Mouse (Mus musculus) spleen, adult 2 months (tissue): ENCODE results near the gene Ppm1n. TPM values are rescaled to one million over a fixed set of nuclear protein-coding genes. Genes with fewer than 3 reads are reported as not detected.
A peak's percentile ranks its signal among the peaks of the same experiment; 100 is the strongest.

ENCODE experiments used
- DNase-seq, 2 experiments: peaks; one replicate each; pipeline versions ENCODE4 v3.0.0 to v3.0.0-alpha.2; 2012 to 2021; ENCODE audit warnings: low spot score in 2 of 2, low read depth in 1 of 2
- H3K27ac ChIP-seq: fragments of 200-500 bp; 2 replicates; pipeline ENCODE4 v1.5.1; 2012; ENCODE audit warnings: low read length, inconsistent platforms; ENCODE audit not compliant: insufficient read depth
- H3K27me3 ChIP-seq: fragments of 200-500 bp; 2 replicates; pipeline ENCODE4 v1.6.1; 2012; ENCODE audit warnings: mild to moderate bottlenecking, moderate library complexity, low read length, inconsistent platforms; ENCODE audit not compliant: control insufficient read depth, insufficient read depth
- H3K36me3 ChIP-seq: fragments of 200-500 bp; 2 replicates; pipeline ENCODE4 v1.6.1; 2012; ENCODE audit warnings: mild to moderate bottlenecking, low read length, inconsistent platforms; ENCODE audit not compliant: control insufficient read depth, insufficient read depth
- H3K4me1 ChIP-seq: fragments of 200-500 bp; 2 replicates; pipeline ENCODE4 v1.6.1; 2011; ENCODE audit warnings: inconsistent platforms; ENCODE audit not compliant: control insufficient read depth, insufficient read depth, insufficient read length
- H3K4me3 ChIP-seq: fragments of 200-500 bp; 2 replicates; pipeline ENCODE4 v1.5.1; 2011; ENCODE audit warnings: mild to moderate bottlenecking, inconsistent platforms; ENCODE audit not compliant: insufficient read depth, insufficient read length; ENCODE audit errors: extremely low read depth
- CTCF ChIP-seq: fragments of 200-500 bp; IDR thresholded peaks from 2 replicates; pipeline ENCODE4 v1.5.1; 2011; ENCODE audit warnings: mild to moderate bottlenecking, inconsistent platforms; ENCODE audit not compliant: insufficient read depth, insufficient read length, insufficient replicate concordance; ENCODE audit errors: extremely low read depth
- POLR2A ChIP-seq: fragments of 200-500 bp; IDR thresholded peaks from 2 replicates; pipeline ENCODE4 v1.6.1; 2011; ENCODE audit warnings: low read depth, low read length, inconsistent platforms
- WGBS: fragments of 180-500 bp; shearing (Covaris S2); methylation state at CpG from one replicate; pipeline ENCODE4 v1.1.7; 2018; 5-methylcytosine and 5-hydroxymethylcytosine counted together
- polyA plus RNA-seq: library from polyadenylated mRNA; depleted of rRNA; stranded (reverse); fragments of >200 nt; gene quantifications from 2 replicates; pipeline ENCODE4 v1.2.3, GENCODE M21; 2012

The Ppm1n gene
- polyA plus RNA-seq, 1 experiment, result 3.3 TPM

- 89% methylated on average over 3 of the region's 3 CpGs for WGBS
- no peak for DNase-seq
Observed at GRCm38 (mm10) chr7:19231849-19232248, 48.0 kb downstream of the Ppm1n start.

GRCm38 (mm10) chr7:19230899-19231298, 49.0 kb downstream of the Ppm1n start:
- H3K27ac ChIP-seq, result no peak overlapping the region

More at GRCm38 (mm10) chr7:19231849-19232248, 48.0 kb downstream of the Ppm1n start:
- TF ChIP-seq CTCF, result no peak
- Histone ChIP-seq H3K4me1 (peaks cover 3% of the 10 kb centered on the region; the same call in 1 of the 2 replicates), H3K27me3 (no peaks in the 10 kb centered on the region), H3K27ac (no peak overlapping the region), H3K36me3 (no peaks in the 10 kb centered on the region), H3K4me3 (no peak overlapping the region)

GRCm38 (mm10) chr7:19230041-19230580, 49.8 kb downstream of the Ppm1n start:
- Histone ChIP-seq H3K27me3 (no peaks in the 10 kb centered on the region), H3K4me1 (peaks cover 3% of the 10 kb centered on the region; the same call in 1 of the 2 replicates), H3K36me3 (no peaks in the 10 kb centered on the region), H3K4me3 (no peak overlapping the region), H3K27ac (no peak overlapping the region)
- WGBS, result 96% methylated on average over 2 of the region's 2 CpGs
- TF ChIP-seq CTCF (no peak), POLR2A (no peak)
- no peak for DNase-seq

More at GRCm38 (mm10) chr7:19230899-19231298, 49.0 kb downstream of the Ppm1n start:
- 96% methylated on average over 5 of the region's 5 CpGs for WGBS
- Histone ChIP-seq H3K4me3 (no peak overlapping the region), H3K36me3 (no peaks in the 10 kb centered on the region), H3K27me3 (no peaks in the 10 kb centered on the region), H3K4me1 (peaks cover 3% of the 10 kb centered on the region; the same call in 1 of the 2 replicates)
- TF ChIP-seq POLR2A (no peak), CTCF (no peak)
- DNase-seq, result no peak

GRCm38 (mm10) chr7:19229404-19229803, 50.5 kb downstream of the Ppm1n start:
- Histone ChIP-seq H3K4me1 (peaks cover 3% of the 10 kb centered on the region; the same call in 1 of the 2 replicates), H3K36me3 (no peaks in the 10 kb centered on the region), H3K27ac (peak overlapping the region; percentile 78; the same call in 1 of the 2 replicates), H3K4me3 (peak overlapping the region; percentile 70), H3K27me3 (no peaks in the 10 kb centered on the region)
- TF ChIP-seq POLR2A, result no peak
- no peak for TF ChIP-seq CTCF
- 23% methylated on average over 5 of the region's 5 CpGs for WGBS
- no peak for DNase-seq

GRCm38 (mm10) chr7:19228793-19229148, 51.1 kb downstream of the Ppm1n start:
- Histone ChIP-seq H3K27ac (peak overlapping the region; percentile 78), H3K4me1 (peaks cover 3% of the 10 kb centered on the region; the same call in 1 of the 2 replicates), H3K36me3 (no peaks in the 10 kb centered on the region), H3K4me3 (peak overlapping the region; percentile 70), H3K27me3 (no peaks in the 10 kb centered on the region)
- no peak for DNase-seq
- under 1% methylated on average over 14 of the region's 14 CpGs for WGBS
- TF ChIP-seq POLR2A (peak; percentile 18; the same call in 1 of the 2 replicates), CTCF (no peak)

- DNase-seq, result peak; percentile 99 to 100
- Histone ChIP-seq H3K4me3 (peak within 1 kb of the TSS; percentile 71), H3K27me3 (no peaks in the 10 kb centered on the region), H3K36me3 (no peaks in the 10 kb centered on the region), H3K4me1 (peaks cover 3% of the 10 kb centered on the region; the same call in 1 of the 2 replicates), H3K27ac (peak within 1 kb of the TSS; percentile 98)
- WGBS, result under 1% methylated on average over 89 of the region's 91 CpGs
- TF ChIP-seq POLR2A (peak; percentile 80), CTCF (0 out of 2 replicates have a peak, but pooled peaks have one; percentile 9)
Observed at GRCm38 (mm10) chr7:19227883-19228792, 51.7 kb downstream of the Ppm1n start, which contains the start of gene Opa3. Gene Opa3, plus strand, starts transcription at chr7:19228334.
